Mouse (Mus musculus) neural tube, embryonic 11.5 days (tissue): ENCODE data around the gene Adgrb3. TPM values are rescaled to one million over a fixed set of nuclear protein-coding genes. Genes with fewer than 3 reads are reported as not detected.

Experiments
- ATAC-seq: fragments of 200-750 bp; cut with Nextera tagmentation; 2 replicates; pipeline ENCODE4 v1.8.0; 2017; ENCODE audit warnings: moderate number of reproducible peaks, mild to moderate bottlenecking, moderate TSS enrichment, moderate library complexity; ENCODE audit not compliant: insufficient read depth, low FRiP score, low TSS enrichment
- DNase-seq: peaks from one replicate; pipeline ENCODE4 v3.0.0-alpha.2; 2015; ENCODE audit warnings: low spot score
- H3K27ac ChIP-seq: fragments of 300-500 bp; sonication (generic); 2 replicates; pipeline ENCODE4 v1.5.1; 2014; ENCODE audit warnings: low read depth, mild to moderate bottlenecking, low read length
- H3K27me3 ChIP-seq: fragments of 300-500 bp; sonication (generic); 2 replicates; pipeline ENCODE4 v1.6.1; 2014; ENCODE audit warnings: mild to moderate bottlenecking, low read length, mixed read lengths; ENCODE audit not compliant: control insufficient read depth, insufficient read depth
- H3K36me3 ChIP-seq: fragments of 300-500 bp; sonication (generic); 2 replicates; pipeline ENCODE4 v1.6.1; 2014; ENCODE audit warnings: mild to moderate bottlenecking, low read length, moderate library complexity, mixed read lengths; ENCODE audit not compliant: control insufficient read depth, insufficient read depth
- H3K4me1 ChIP-seq: fragments of 300-500 bp; sonication (generic); 2 replicates; pipeline ENCODE4 v1.6.1; 2014; ENCODE audit warnings: low read length, mixed read lengths; ENCODE audit not compliant: control insufficient read depth, insufficient read depth
- H3K4me2 ChIP-seq: fragments of 300-500 bp; sonication (generic); 2 replicates; pipeline ENCODE4 v1.6.1; 2014; ENCODE audit warnings: low read depth, mild to moderate bottlenecking, moderate library complexity
- H3K4me3 ChIP-seq: fragments of 300-500 bp; sonication (generic); 2 replicates; pipeline ENCODE4 v1.5.1; 2014; ENCODE audit warnings: low read depth, low read length
- H3K9ac ChIP-seq: fragments of 300-500 bp; sonication (generic); 2 replicates; pipeline ENCODE4 v1.6.1; 2014; ENCODE audit warnings: mild to moderate bottlenecking, low read length
- H3K9me3 ChIP-seq: fragments of 300-500 bp; sonication (generic); 2 replicates; pipeline ENCODE4 v1.6.1; 2016; ENCODE audit warnings: low read length; ENCODE audit not compliant: control insufficient read depth
- WGBS: fragments of 180-500 bp; shearing (Covaris S2); extraction: QIAGEN DNeasy Blood & Tissue Kit; methylation state at CpG from one replicate; pipeline ENCODE4 v1.1.7; 2014; 5-methylcytosine and 5-hydroxymethylcytosine counted together
- polyA plus RNA-seq: library from polyadenylated mRNA; unstranded; fragments of >200 nt; fragmentation: Nextera tagmentation; extraction: Ambion mirVana; gene quantifications from 2 replicates; pipeline ENCODE4 v1.2.1, GENCODE M21; 2014

The Adgrb3 gene
- polyA plus RNA-seq, 1 experiment from 2014 or later: 12.1 TPM

GRCm38 (mm10) chr1:25079395-25079794, 750.1 kb downstream of the Adgrb3 start:
- no peaks in the 10 kb centered on the region for H3K4me1 ChIP-seq
- DNase-seq (no peak), ATAC-seq (no peak)
- H3K4me3 ChIP-seq: no peak overlapping the region
- no peak overlapping the region for H3K9ac ChIP-seq
- no peaks in the 10 kb centered on the region for H3K36me3 ChIP-seq
- no peak overlapping the region for H3K4me2 ChIP-seq
- WGBS: 89% methylated on average over 2 of the region's 2 CpGs
- H3K27me3 ChIP-seq: no peaks in the 10 kb centered on the region
- H3K9me3 ChIP-seq: no peaks in the 10 kb centered on the region
- H3K27ac ChIP-seq: no peak overlapping the region

DNA sequence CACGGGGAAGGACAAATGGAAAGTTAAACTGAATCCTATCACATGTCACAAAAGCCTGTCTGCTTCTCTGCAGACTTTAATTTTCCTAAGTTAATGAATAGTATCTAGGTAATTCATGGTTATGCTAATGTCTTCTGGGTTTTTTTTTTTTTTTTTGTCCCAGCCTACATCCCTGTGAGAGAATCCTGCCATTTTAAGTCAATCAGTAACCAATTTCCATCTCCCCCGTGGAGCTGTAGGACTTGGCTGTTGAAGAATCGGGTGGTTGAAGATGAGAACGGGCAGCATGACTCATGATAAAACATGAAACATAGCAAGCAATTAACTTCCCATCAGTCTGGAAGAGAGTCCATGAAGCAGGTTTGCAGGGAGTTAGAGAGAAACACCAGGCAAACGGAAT, 753.6 kb downstream of the Adgrb3 start:
- Histone ChIP-seq H3K36me3 (no peaks in the 10 kb centered on the region), H3K9ac (no peak overlapping the region), H3K4me3 (no peak overlapping the region), H3K9me3 (no peaks in the 10 kb centered on the region), H3K27ac (no peak overlapping the region), H3K4me2 (no peak overlapping the region), H3K4me1 (no peaks in the 10 kb centered on the region), H3K27me3 (no peaks in the 10 kb centered on the region)
- DNase-seq (no peak), ATAC-seq (no peak)
- 62% methylated on average over 5 of the region's 5 CpGs for WGBS

DNA sequence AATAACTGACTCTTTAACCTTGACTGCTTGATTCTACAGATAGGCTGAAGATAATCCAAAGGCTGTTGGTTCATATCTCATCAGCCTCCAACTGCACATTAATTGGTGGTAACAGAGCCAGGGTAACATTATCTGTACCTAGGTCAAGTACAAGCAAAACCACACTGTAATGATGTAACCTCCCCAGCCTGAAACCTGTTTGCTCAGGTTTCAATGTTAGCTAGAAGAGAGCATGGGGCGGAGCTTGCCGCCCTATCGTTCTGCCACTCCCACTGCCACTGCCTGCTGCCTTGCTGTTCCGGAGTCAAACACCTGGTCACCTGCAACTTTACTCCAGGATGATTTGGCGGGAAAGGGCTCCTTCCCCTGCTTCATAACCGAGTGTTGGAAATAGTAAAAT, 765.5 kb downstream of the Adgrb3 start:
- H3K4me3 ChIP-seq: no peak overlapping the region
- H3K27ac ChIP-seq: no peak overlapping the region
- H3K9me3 ChIP-seq: no peaks in the 10 kb centered on the region
- H3K27me3 ChIP-seq: no peaks in the 10 kb centered on the region
- H3K9ac ChIP-seq: no peak overlapping the region
- H3K36me3 ChIP-seq: no peaks in the 10 kb centered on the region
- ATAC-seq (no peak), DNase-seq (no peak)
- 28% methylated on average over 6 of the region's 6 CpGs for WGBS
- no peak overlapping the region for H3K4me2 ChIP-seq
- no peaks in the 10 kb centered on the region for H3K4me1 ChIP-seq

DNA sequence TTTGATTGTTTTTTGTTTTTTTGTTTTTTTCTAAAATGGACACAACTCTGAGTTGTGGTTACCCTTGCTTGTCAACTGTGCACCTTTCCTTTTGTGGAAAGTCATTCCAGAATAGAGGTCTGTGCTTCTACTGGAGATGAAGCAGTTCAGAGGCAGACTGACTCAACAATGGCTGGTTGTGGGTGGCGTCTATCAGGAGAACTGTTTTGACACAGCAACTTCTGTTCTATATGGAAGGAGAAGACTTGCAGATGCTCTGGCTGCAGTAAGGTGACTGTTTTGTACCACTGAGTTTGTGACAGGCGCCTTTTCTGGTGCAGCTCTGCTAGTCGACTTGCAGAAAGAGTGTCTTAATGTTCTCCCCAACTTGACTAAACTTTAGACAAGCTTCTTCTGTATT, 768.6 kb downstream of the Adgrb3 start:
- Histone ChIP-seq H3K4me3 (no peak overlapping the region), H3K4me1 (no peaks in the 10 kb centered on the region), H3K27me3 (no peaks in the 10 kb centered on the region), H3K27ac (no peak overlapping the region), H3K9me3 (no peaks in the 10 kb centered on the region), H3K4me2 (no peak overlapping the region), H3K36me3 (no peaks in the 10 kb centered on the region), H3K9ac (no peak overlapping the region)
- ATAC-seq: no peak
- no peak for DNase-seq
- WGBS: 87% methylated on average over 3 of the region's 3 CpGs

- H3K4me1 ChIP-seq: no peaks in the 10 kb centered on the region
- no peak for ATAC-seq
- DNase-seq: no peak
- no peak overlapping the region for H3K9ac ChIP-seq
- no peaks in the 10 kb centered on the region for H3K9me3 ChIP-seq
- no peaks in the 10 kb centered on the region for H3K36me3 ChIP-seq
- H3K27me3 ChIP-seq: no peaks in the 10 kb centered on the region
- H3K4me3 ChIP-seq: no peak overlapping the region
- no peak overlapping the region for H3K27ac ChIP-seq
- 96% methylated on average over 6 of the region's 6 CpGs for WGBS
- H3K4me2 ChIP-seq: no peak overlapping the region
Measured at GRCm38 (mm10) chr1:25060191-25060590, 769.3 kb downstream of the Adgrb3 start.

GRCm38 (mm10) chr1:25057656-25058055, 771.9 kb downstream of the Adgrb3 start:
- H3K9ac ChIP-seq: no peak overlapping the region
- ATAC-seq: no peak

DNA sequence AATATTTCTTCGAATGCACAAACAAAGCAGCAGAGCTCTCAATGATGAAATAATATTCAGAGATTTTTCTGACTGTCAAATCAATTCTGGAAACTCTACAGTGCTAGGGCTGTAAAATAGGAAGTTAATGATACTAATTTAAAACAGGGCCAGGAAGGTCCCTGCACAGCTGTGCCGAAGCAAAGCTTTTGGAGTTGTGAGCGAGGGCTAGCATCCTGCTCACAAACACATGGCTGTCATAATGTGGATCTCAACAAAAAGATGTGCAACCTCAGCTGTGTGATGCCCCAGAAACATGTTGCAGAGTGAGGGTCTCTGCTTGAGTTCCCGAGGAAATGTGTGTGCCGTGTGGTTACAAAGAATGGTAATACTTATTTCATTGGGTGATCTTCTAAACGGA, 772.3 kb downstream of the Adgrb3 start:
- H3K9me3 ChIP-seq: no peaks in the 10 kb centered on the region
- H3K4me3 ChIP-seq: no peak overlapping the region
- ATAC-seq (no peak), DNase-seq (no peak)
- H3K27me3 ChIP-seq: no peaks in the 10 kb centered on the region
- no peak overlapping the region for H3K27ac ChIP-seq
- no peak overlapping the region for H3K4me2 ChIP-seq
- no peaks in the 10 kb centered on the region for H3K4me1 ChIP-seq
- no peak overlapping the region for H3K9ac ChIP-seq
- H3K36me3 ChIP-seq: no peaks in the 10 kb centered on the region
- 93% methylated on average over 6 of the region's 6 CpGs for WGBS

More at GRCm38 (mm10) chr1:25057656-25058055, 771.9 kb downstream of the Adgrb3 start:
- Histone ChIP-seq H3K4me2 (no peak overlapping the region), H3K9me3 (no peaks in the 10 kb centered on the region), H3K27ac (no peak overlapping the region), H3K27me3 (no peaks in the 10 kb centered on the region), H3K4me3 (no peak overlapping the region), H3K4me1 (no peaks in the 10 kb centered on the region), H3K36me3 (no peaks in the 10 kb centered on the region)
- no peak for DNase-seq
- WGBS: 73% methylated on average over 2 of the region's 2 CpGs

- Histone ChIP-seq H3K36me3 (no peaks in the 10 kb centered on the region), H3K9me3 (no peaks in the 10 kb centered on the region), H3K9ac (no peak overlapping the region), H3K4me1 (no peaks in the 10 kb centered on the region), H3K4me3 (no peak overlapping the region), H3K4me2 (no peak overlapping the region), H3K27me3 (no peaks in the 10 kb centered on the region), H3K27ac (no peak overlapping the region)
- ATAC-seq: no peak
- no peak for DNase-seq
- WGBS: 90% methylated on average over 4 of the region's 4 CpGs
Measured at GRCm38 (mm10) chr1:25042091-25042490, 787.4 kb downstream of the Adgrb3 start.

GRCm38 (mm10) chr1:25034161-25034560, 795.3 kb downstream of the Adgrb3 start:
- Histone ChIP-seq H3K9ac (no peak overlapping the region), H3K4me3 (no peak overlapping the region), H3K9me3 (no peaks in the 10 kb centered on the region), H3K27ac (no peak overlapping the region), H3K36me3 (no peaks in the 10 kb centered on the region), H3K4me2 (no peak overlapping the region), H3K27me3 (no peaks in the 10 kb centered on the region), H3K4me1 (peaks cover 3% of the 10 kb centered on the region; the same call in 1 of the 2 replicates)
- ATAC-seq (peak; percentile 48), DNase-seq (peak; percentile 10)
- WGBS: 76% methylated on average over 10 of the region's 10 CpGs
